Mouse (Mus musculus) right cerebral cortex, postnatal 4 days (tissue): ENCODE measurements at regions not wholly inside any gene's neighbourhood (a gene's known extent, or its start where the extent isn't known, plus 50 kb on each side); places are given as distances from the start of the nearest gene placed in this dataset.

ENCODE experiments used
- DNase-seq: peaks from one replicate; pipeline ENCODE4 v3.0.0-alpha.2; 2022

DNA sequence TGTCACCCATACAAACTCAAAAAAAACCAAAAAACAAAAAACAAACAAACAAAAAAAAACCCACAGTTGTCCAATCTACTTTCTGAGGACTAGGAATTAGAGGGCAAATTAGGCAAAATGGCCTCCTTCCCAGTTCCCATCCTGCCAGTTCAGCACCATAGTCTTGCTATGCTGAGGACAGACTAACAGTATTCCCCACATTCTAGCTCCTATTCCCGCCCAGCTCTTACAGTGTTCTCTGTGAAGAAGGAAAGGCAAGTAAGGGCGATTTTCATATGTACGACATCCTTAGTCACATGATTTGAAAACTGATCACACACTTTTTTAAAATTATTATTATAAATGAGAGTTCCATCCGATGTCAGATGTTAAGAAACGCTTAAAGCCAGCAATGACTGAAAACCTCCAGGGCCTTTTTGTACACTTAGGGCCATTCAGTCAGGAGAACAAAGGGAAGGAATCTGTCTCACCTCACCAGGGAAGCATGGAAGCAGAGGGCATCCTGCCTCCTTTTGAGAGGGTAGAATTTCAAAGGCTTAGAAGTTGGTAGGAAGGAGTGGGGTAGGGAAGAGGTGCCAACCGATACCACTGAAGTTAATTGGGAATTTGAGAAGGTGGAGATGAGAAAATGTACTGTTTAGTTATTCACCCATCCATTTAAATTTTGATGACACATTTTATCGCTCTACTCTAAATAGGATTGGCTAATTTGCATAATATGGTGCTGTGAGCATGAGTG lies 70.1 kb upstream of the Lrig3 start:
- no peak for DNase-seq

DNA sequence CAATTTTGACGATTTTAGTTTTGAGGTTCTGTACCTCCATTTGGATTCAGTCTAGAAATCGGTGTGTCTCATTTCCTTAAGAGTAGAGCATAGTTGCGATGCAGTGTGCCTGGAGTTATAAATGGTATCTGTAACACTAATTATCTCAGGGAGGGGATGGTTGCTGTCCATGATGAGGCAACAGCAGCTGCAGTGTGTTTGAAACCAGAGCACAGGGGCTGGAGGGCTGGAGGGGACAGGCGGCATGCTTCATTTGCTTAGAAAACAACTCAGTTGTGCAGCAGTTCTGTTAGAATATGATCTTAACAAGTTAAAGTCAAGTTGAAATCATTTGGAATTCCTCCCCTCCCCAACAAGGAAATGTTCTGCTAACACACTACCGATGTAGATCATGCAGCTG lies 69.3 kb upstream of the Lrig3 start:
- DNase-seq, result no peak

DNA sequence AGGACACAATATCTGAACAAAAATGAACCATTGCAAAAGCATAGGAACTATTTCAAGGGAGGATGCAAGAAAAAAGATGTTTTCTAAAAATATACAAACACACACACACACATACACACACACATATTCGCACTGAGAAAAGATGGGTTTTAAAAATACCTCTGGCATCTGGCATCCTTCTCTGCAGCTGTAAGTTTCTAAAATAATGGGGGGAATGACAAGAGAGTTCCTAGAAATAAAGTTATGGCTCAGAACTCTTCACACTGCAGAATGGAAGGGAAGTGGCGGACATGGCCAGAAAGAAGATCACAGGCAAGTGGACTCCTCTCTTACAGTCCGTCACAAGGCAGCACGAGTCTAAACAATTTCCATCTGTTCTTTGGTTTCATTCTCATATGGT lies 66.5 kb upstream of the Lrig3 start:
- no peak for DNase-seq

DNA sequence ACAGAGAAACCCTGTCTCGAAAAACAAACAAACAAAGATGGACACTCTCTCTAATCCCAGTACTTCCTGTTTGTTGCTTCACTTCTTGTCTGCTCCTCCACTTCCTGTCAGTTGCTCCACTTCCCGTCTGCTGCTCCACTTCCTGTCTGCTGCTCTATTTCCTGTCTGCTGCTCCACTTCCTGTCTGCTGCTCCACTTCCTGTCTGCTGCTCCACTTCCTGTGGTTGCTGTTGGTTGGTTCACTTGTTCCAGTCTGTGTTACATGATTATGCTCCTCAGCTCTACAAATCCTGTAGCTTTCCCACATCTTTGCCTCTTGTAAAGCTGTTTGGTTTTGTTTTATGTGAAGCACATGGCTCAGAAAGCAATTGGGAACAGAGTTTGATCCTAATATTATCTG lies 65.4 kb upstream of the Lrig3 start:
- no peak for DNase-seq

DNA sequence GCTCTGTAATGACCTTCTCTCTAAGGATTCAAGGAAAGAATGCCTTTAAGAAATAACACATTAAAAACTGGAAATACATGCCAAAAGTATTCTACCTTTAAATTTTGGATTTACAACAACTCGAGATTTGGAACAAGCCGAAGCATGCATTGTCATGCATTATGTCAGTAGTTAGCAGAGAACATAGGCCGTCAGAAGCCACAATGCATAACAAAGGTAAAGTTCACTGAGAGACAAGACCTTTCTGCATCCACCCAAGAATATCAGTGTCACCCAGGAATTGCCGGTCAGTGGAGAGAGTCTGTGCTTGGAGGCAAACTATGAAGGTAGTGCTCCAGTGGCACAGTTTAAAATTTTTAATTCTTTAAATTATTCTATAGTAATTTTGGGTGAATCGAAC lies 63.3 kb upstream of the Lrig3 start:
- no peak for DNase-seq

DNA sequence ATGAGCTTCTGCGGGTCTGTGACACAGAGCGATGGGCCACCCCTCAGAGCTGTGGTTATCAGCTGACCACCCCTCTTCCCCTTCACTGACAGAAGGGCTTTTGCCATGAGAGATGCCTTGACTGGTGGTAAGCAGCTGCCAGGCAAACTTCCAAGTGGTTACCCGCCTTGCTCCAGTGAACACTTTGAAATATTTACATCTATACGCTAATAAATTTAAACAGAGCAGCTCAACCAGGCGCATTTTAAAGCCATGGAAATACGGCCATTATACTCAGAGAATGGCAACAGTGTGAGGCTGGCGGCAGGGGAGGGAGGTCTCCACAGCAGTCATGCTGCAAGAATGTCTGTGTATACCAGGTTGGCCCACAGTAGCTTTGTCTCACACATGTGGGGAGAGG lies 53.8 kb upstream of the Lrig3 start:
- no peak for DNase-seq
